Mouse (Mus musculus): ENCODE results near the gene Mef2a.

Mef2a gene

DNA sequence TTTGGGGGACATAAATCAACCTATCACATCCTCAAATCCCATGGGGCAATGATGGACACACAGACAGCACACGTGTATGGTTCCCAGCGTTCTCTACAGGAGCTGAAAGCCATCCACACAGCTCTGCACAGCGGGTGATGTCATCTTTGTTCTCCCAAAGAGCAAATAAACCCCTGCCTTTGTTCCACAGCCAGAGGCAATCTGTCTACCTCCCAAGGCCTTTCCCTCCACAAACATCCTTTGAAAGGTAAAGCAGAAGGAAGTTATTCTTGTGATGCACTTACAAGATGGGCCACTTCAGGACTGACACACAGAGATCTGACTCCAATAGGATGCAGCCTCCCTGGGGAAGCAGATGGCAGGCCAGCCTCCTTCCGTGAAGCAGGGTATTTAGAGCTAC lies 160.7 kb downstream of the Mef2a start:
- in situ Hi-C loops (cut with MseI, MboI): no loop called here

DNA sequence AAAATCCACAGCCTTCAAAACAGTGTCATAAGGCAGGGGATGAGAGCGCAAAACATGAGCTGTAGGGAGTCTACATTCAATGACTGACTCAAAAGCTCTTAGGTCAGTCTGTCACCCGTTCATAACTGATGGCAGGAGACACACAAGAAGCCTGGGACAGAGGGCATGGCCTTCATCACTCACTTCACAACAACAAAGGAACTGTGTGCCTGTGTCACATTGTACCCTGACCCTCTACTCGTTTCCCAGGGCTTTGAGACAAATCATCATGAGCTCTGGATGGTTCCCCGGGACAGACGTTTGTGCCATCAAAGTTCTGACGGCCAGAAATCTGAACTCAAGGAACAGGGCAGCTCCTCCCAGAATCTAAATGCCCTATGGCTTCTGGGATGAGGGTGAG lies 161.3 kb downstream of the Mef2a start:
- in situ Hi-C loops (cut with MseI, MboI): no loop called here

DNA sequence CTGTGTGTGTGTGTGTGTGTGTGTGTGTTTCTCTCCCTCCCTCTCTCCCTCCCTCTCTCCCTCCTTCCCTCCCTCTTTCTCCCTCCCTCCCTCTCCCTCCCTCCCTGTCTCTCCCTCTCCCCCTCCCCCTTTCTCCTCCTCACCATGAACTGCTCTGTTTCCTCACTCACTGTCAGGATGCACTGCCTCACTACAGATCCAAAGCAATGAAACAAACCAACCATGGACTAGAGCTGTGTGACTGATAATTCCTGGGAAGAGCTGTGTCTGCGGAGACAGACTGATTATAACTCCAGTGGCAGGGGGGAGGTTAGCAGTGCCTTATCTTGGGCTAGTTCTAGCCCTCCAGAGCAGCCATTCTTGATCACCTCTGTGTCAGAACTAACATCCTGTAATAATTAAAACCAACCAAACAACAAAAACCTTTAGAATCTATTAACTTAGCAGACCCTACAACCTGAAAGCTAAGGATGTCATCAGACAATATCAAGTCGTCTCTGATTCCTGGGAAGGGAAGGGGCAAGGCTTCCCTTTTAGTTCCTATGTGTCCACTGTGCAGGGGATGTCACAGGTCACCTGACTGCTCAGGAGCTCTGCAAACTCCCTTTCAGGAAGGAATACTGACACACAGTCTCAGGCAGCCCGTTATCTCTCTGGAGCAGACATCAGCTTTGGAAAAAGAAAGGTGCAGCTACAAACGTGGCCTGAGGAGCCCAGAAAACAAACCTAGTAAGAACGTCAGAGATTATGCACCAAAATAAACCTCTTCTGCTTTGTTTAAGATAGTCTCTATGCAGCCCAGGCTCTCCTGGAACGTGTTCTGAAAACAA lies 162.4 kb downstream of the Mef2a start:
- in situ Hi-C loops (cut with MseI, MboI): no loop called here

DNA sequence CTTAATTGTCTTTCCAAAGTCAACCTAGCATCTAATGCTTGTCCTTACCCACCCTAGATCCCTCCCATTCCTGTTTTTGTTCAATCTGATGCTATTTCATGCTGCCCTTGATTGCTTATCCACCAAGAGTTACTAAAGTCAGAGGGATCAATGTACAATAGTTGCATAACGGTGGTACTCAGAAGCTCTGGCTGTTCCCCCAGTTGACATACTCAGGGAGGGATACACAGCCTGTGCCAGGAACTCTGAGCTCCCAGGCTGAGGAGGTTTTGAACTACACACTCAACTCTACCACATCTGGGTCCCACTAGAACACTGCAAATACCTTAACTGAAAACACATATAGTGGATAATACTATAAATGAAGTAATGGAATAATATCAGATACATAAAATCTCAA lies 164.3 kb downstream of the Mef2a start:
- in situ Hi-C loops (cut with MseI, MboI): loop anchor here in 1 of 2 experiments (10.0 kb wide), 1 partner anchor 384 kb away; no protein-coding TSS in a partner anchor

DNA sequence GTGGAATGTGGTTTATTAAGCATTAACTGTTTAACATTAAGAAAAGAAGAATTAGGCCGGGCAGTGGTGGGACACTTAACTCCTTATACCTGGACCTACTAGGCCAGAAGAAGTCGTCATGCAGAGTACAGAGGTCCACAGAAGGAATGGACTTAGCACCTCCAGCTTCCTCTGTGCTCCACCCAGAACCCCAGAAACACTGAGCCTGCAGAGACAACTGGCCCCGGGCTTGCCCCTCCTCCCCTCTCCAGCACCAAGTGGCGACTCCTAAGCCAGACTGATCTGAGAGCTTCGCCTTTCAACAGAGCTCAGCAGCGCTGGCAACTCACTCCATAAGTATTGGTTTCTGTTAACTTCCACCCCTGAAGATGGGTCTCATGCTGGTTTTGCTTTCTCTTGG lies 165.0 kb downstream of the Mef2a start:
- in situ Hi-C loops (cut with MseI, MboI): loop anchor here in 1 of 2 experiments (10.0 kb wide), 1 partner anchor 383 kb away; no protein-coding TSS in a partner anchor

DNA sequence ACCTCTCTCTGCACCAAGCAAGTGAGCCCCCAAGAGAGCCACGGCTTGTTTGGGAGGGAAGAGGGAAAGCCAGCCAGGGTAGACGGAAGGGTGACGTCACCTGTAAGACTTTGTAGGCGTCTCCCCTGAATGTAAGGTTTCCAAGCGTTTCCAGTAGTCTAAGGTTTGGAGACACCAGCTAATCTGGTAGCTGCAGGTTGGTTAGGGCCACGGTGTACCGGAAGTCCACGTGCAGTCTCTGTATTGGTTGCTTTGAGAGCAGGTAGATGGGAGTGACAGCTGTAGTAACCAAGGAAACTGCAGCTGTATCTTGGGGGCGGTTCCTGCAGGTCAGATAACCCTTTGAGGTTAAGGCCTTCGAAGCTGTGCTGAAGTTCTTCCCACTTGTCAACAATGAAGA lies 166.2 kb downstream of the Mef2a start:
- in situ Hi-C loops (cut with MseI, MboI): loop anchor here in 1 of 2 experiments (10.0 kb wide), 1 partner anchor 382 kb away; no protein-coding TSS in a partner anchor

DNA sequence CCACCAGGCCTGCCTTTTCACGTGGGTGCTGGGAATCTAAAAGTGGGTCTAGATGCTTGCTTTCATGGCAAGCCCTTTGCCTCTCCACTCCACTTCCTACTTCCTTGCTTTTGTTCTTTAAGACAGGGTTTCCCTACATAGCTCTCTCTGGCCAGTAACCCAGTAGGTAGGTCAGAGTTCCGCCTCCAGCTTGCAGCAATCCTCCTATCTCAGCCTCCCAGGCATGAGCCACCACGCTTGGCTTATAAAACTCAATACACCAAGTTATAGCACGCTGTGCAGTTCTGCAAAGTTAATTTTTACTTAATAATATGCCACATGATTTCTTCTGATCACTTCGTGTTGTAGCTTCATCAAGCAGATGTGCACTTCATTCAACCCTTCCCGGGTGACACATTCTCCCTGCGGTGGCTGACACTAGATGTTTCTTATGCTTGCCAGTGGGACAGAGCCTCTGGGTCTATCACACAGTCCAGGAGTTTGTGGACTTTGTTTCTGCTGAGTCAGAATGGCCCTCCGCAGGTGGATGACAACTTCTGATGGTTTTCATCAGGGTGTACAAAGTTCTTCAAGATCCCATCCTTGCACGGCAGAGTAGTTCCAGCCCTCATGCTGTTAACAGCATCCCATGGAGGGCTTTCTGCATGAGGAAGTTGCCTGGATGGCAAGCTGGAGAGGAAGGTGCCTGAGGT lies 166.8 kb downstream of the Mef2a start:
- in situ Hi-C loops (cut with MseI, MboI): loop anchor here in 1 of 2 experiments (10.0 kb wide), 1 partner anchor 381 kb away; no protein-coding TSS in a partner anchor

DNA sequence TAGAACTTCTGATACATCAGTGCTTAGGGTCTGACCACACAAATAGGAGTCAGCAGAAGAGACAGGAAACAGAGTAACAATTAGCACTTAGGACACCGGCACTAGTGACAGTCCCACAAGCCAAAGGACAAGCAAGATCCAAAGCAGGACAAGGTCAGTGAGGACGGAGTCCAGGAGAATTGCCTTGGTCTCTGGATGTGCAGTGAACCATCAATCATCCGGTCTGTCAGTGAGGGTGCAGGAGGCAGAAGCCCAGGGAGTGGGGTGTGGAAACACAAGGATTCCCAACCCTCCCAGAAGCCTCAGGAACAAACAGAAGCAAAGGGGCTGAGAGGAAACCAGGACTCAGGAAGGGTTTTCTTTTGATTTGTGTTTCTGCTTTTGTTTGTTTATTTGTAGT lies 169.0 kb downstream of the Mef2a start:
- in situ Hi-C loops (cut with MseI, MboI): loop anchor here in 1 of 2 experiments (10.0 kb wide), 1 partner anchor 379 kb away; no protein-coding TSS in a partner anchor

DNA sequence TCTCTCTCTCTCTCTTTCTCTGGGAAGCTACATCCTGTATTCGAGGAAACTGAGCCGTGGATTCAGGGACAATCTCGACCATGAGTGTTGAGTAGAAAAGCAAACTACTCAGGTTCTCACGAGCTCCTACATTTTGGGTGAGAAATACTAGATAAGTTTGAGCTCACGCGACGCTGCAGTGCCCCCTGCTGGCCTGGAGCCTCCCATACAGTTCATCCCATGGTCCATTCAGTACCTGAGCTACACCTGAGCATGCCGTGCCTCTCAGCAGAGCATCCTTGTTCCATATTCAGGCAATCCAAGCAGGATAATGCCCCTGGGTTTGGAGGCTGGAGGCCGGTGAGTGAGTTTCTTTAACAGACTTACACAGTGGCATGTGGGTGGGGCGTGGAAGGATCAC lies 173.2 kb downstream of the Mef2a start:
- in situ Hi-C loops (cut with MseI, MboI): loop anchor here in 1 of 2 experiments (10.0 kb wide), 1 partner anchor 355 kb away; no protein-coding TSS in a partner anchor

DNA sequence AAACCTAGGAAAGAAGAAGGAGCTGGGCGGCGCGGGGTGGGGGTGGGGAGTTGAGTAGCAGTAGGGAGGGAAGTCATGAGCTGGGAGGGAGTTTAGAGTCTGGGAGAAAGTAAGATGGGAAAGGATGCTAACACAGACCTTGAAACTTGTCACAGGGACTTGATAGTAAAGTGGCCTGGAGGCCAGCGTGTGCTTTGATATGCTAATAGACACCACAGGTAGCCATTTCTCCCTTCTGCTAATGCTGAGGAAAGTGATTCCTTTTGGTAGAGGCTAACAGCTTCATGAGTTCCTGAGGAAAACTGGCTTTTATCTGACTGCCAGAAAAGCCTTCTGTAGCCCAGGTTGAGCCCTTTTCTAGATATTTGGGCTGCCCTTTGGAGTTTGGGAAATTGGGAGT lies 188.9 kb downstream of the Mef2a start:
- in situ Hi-C loops (cut with MseI, MboI): no loop called here
